Mouse (Mus musculus): ENCODE results near the gene Fads2. TPM values are rescaled to one million over a fixed set of nuclear protein-coding genes. Genes with fewer than 3 reads are reported as not detected.

Gene Fads2
- total RNA-seq, 2 experiments from 2014 or later, result 175 to 191 TPM

GRCm38 (mm10) chr19:10066189-10066500, 35.4 kb downstream of the Fads2 start:
- no peak for DNase-seq (ENCODE audit: low spot score in 2 of 2)
- intact Hi-C loops (cut with DNase I), result no loop called here

GRCm38 (mm10) chr19:10065465-10066188, 35.9 kb downstream of the Fads2 start:
- intact Hi-C loops (cut with DNase I), result no loop called here

GRCm38 (mm10) chr19:10064173-10065012, 37.2 kb downstream of the Fads2 start:
- intact Hi-C loops (cut with DNase I), result loop anchor here (5.0 kb wide), 1 partner anchor 33 kb away; no protein-coding TSS in a partner anchor
- DNase-seq (ENCODE audit: low spot score in 2 of 2), result peak in 1 of 2 experiments; percentile 60

More at GRCm38 (mm10) chr19:10065465-10066188, 35.9 kb downstream of the Fads2 start:
- DNase-seq (ENCODE audit: low spot score in 2 of 2), result no peak

- intact Hi-C loops (cut with DNase I), result loop anchor here (5.0 kb wide), 1 partner anchor 34 kb away; no protein-coding TSS in a partner anchor
- no peak for DNase-seq (ENCODE audit: low spot score in 2 of 2)
Measured at GRCm38 (mm10) chr19:10062862-10063261, 38.7 kb downstream of the Fads2 start.

- intact Hi-C loops (cut with DNase I), result loop anchor here (5.0 kb wide), 1 partner anchor 35 kb away; no protein-coding TSS in a partner anchor
- DNase-seq (ENCODE audit: low spot score in 2 of 2), result no peak
Measured at GRCm38 (mm10) chr19:10062292-10062691, 39.3 kb downstream of the Fads2 start.

GRCm38 (mm10) chr19:10061624-10062023, 39.9 kb downstream of the Fads2 start:
- DNase-seq (ENCODE audit: low spot score in 2 of 2), result no peak
- intact Hi-C loops (cut with DNase I), result loop anchor here (5.0 kb wide), 1 partner anchor 36 kb away; no protein-coding TSS in a partner anchor

- DNase-seq (ENCODE audit: low spot score in 2 of 2), result no peak
- intact Hi-C loops (cut with DNase I), result loop anchor here (5.0 kb wide), 1 partner anchor 36 kb away; no protein-coding TSS in a partner anchor
Measured at GRCm38 (mm10) chr19:10060783-10061590, 40.6 kb downstream of the Fads2 start.

- intact Hi-C loops (cut with DNase I), result loop anchor here (5.0 kb wide), 1 partner anchor 37 kb away; no protein-coding TSS in a partner anchor
Measured at GRCm38 (mm10) chr19:10059911-10060567, 41.5 kb downstream of the Fads2 start.

GRCm38 (mm10) chr19:10058876-10059427, 42.6 kb downstream of the Fads2 start:
- DNase-seq (ENCODE audit: low spot score in 2 of 2), result no peak
- intact Hi-C loops (cut with DNase I), result no loop called here

More at GRCm38 (mm10) chr19:10059911-10060567, 41.5 kb downstream of the Fads2 start:
- DNase-seq (ENCODE audit: low spot score in 2 of 2), result peak; percentile 56 to 78

GRCm38 (mm10) chr19:10058352-10058825, 43.2 kb downstream of the Fads2 start:
- intact Hi-C loops (cut with DNase I), result no loop called here
- no peak for DNase-seq (ENCODE audit: low spot score in 2 of 2)

- intact Hi-C loops (cut with DNase I), result no loop called here
- DNase-seq (ENCODE audit: low spot score in 2 of 2), result no peak
Measured at GRCm38 (mm10) chr19:10057486-10058351, 43.8 kb downstream of the Fads2 start.

- intact Hi-C loops (cut with DNase I), result no loop called here
- no peak for DNase-seq (ENCODE audit: low spot score in 2 of 2)
Measured at GRCm38 (mm10) chr19:10056686-10057085, 44.9 kb downstream of the Fads2 start.

GRCm38 (mm10) chr19:10055783-10056660, 45.5 kb downstream of the Fads2 start:
- DNase-seq (ENCODE audit: low spot score in 2 of 2), result no peak
- intact Hi-C loops (cut with DNase I), result no loop called here

GRCm38 (mm10) chr19:10055261-10055660, 46.3 kb downstream of the Fads2 start:
- intact Hi-C loops (cut with DNase I), result no loop called here
- DNase-seq (ENCODE audit: low spot score in 2 of 2), result no peak

- intact Hi-C loops (cut with DNase I), result no loop called here
- no peak for DNase-seq (ENCODE audit: low spot score in 2 of 2)
Measured at GRCm38 (mm10) chr19:10054361-10055075, 47.0 kb downstream of the Fads2 start.

- no peak for DNase-seq (ENCODE audit: low spot score in 2 of 2)
- intact Hi-C loops (cut with DNase I), result no loop called here
Measured at GRCm38 (mm10) chr19:10053692-10054260, 47.8 kb downstream of the Fads2 start.
